Mouse (Mus musculus) forebrain, embryonic 10.5 days (tissue): ENCODE data around the gene Arl3. TPM values are rescaled to one million over a fixed set of nuclear protein-coding genes. Genes with fewer than 3 reads are reported as not detected.

Source experiments
- DNase-seq: peaks from one replicate; pipeline ENCODE4 v3.0.0-alpha.2; 2017; ENCODE audit warnings: low spot score; ENCODE audit errors: extremely low spot score
- H3K27ac ChIP-seq: fragments of 300-500 bp; sonication (generic); 2 replicates; pipeline ENCODE4 v1.5.1; 2016; ENCODE audit warnings: mild to moderate bottlenecking
- H3K27me3 ChIP-seq: fragments of 300-500 bp; sonication (generic); 2 replicates; pipeline ENCODE4 v1.6.1; 2016; ENCODE audit warnings: mild to moderate bottlenecking; ENCODE audit not compliant: poor library complexity, severe bottlenecking
- H3K36me3 ChIP-seq: fragments of 300-500 bp; sonication (generic); replicated peaks from 2 replicates; pipeline ENCODE4 v1.6.1; 2016; ENCODE audit warnings: mild to moderate bottlenecking, moderate library complexity
- H3K4me1 ChIP-seq: fragments of 300-500 bp; sonication (generic); 2 replicates; pipeline ENCODE4 v1.6.1; 2016
- H3K4me3 ChIP-seq: fragments of 300-500 bp; sonication (generic); 2 replicates; pipeline ENCODE4 v1.5.1; 2016; ENCODE audit warnings: mild to moderate bottlenecking, moderate library complexity
- H3K9me3 ChIP-seq: fragments of 300-500 bp; sonication (generic); 2 replicates; pipeline ENCODE4 v1.6.1; 2016; ENCODE audit warnings: mild to moderate bottlenecking, moderate library complexity
- WGBS: fragments of 180-500 bp; shearing (Covaris S2); methylation state at CpG from one replicate; pipeline ENCODE4 v1.1.7; 2016; 5-methylcytosine and 5-hydroxymethylcytosine counted together
- polyA plus RNA-seq: library from polyadenylated mRNA; unstranded; fragments of >200 nt; fragmentation: Nextera tagmentation; extraction: Ambion mirVana; gene quantifications from 2 replicates; pipeline ENCODE4 v1.2.1, GENCODE M21; 2016

Arl3 gene
- polyA plus RNA-seq, 1 experiment from 2014 or later = 196 TPM

GRCm38 (mm10) chr19:46529601-46530448, 43.2 kb downstream of the Arl3 start:
- Histone ChIP-seq H3K36me3 (0 out of 2 replicates have a peak, but pooled peaks cover 4% of the 10 kb centered on the region), H3K4me3 (peak overlapping the region; percentile 47), H3K4me1 (peaks cover 99% of the 10 kb centered on the region), H3K27ac (peak overlapping the region; percentile 90), H3K9me3 (no peaks in the 10 kb centered on the region), H3K27me3 (peaks cover 6% of the 10 kb centered on the region; the same call in 1 of the 2 replicates)
- DNase-seq = no peak
- WGBS = 4% methylated on average over 13 of the region's 13 CpGs

- WGBS = 2% methylated on average over 20 of the region's 20 CpGs
Observed at GRCm38 (mm10) chr19:46528529-46529213, 44.3 kb downstream of the Arl3 start.

GRCm38 (mm10) chr19:46527632-46528528, 45.1 kb downstream of the Arl3 start:
- no peak for DNase-seq
- H3K4me3 ChIP-seq = peak overlapping the region; percentile 47
- peak overlapping the region; percentile 90 for H3K27ac ChIP-seq
- no peaks in the 10 kb centered on the region for H3K9me3 ChIP-seq
- H3K4me1 ChIP-seq = peaks cover 100% of the 10 kb centered on the region
- H3K27me3 ChIP-seq = peaks cover 6% of the 10 kb centered on the region; the same call in 1 of the 2 replicates
- H3K36me3 ChIP-seq = no peaks in the 10 kb centered on the region
- WGBS = 9% methylated on average over 17 of the region's 17 CpGs

More at GRCm38 (mm10) chr19:46528529-46529213, 44.3 kb downstream of the Arl3 start:
- Histone ChIP-seq H3K4me1 (peaks cover 100% of the 10 kb centered on the region), H3K27me3 (peaks cover 6% of the 10 kb centered on the region; the same call in 1 of the 2 replicates), H3K9me3 (no peaks in the 10 kb centered on the region), H3K4me3 (peak overlapping the region; percentile 47), H3K36me3 (no peaks in the 10 kb centered on the region), H3K27ac (peak overlapping the region; percentile 90)
- DNase-seq = peak; percentile 74

GRCm38 (mm10) chr19:46525691-46526631, 47.0 kb downstream of the Arl3 start:
- WGBS = 48% methylated on average over 10 of the region's 10 CpGs
- Histone ChIP-seq H3K36me3 (no peaks in the 10 kb centered on the region), H3K27me3 (peaks cover 6% of the 10 kb centered on the region; the same call in 1 of the 2 replicates), H3K4me1 (peaks cover 90% of the 10 kb centered on the region), H3K27ac (peak overlapping the region; percentile 87), H3K9me3 (no peaks in the 10 kb centered on the region), H3K4me3 (no peak overlapping the region)
- no peak for DNase-seq

- Histone ChIP-seq H3K9me3 (no peaks in the 10 kb centered on the region), H3K4me3 (peak overlapping the region; percentile 47), H3K36me3 (no peaks in the 10 kb centered on the region), H3K27ac (peak overlapping the region; percentile 87), H3K4me1 (peaks cover 84% of the 10 kb centered on the region), H3K27me3 (peaks cover 6% of the 10 kb centered on the region; the same call in 1 of the 2 replicates)
- WGBS = 24% methylated on average over 14 of the region's 14 CpGs
- no peak for DNase-seq
Observed at GRCm38 (mm10) chr19:46524601-46525321, 48.2 kb downstream of the Arl3 start.

- H3K9me3 ChIP-seq = no peaks in the 10 kb centered on the region
- peak overlapping the region; percentile 87 for H3K27ac ChIP-seq
- DNase-seq = no peak
- peaks cover 6% of the 10 kb centered on the region; the same call in 1 of the 2 replicates for H3K27me3 ChIP-seq
- H3K36me3 ChIP-seq = no peaks in the 10 kb centered on the region
- H3K4me3 ChIP-seq = peak overlapping the region; percentile 47
- H3K4me1 ChIP-seq = peaks cover 84% of the 10 kb centered on the region
- WGBS = 2% methylated on average over 6 of the region's 6 CpGs
Observed at GRCm38 (mm10) chr19:46524152-46524544, 48.9 kb downstream of the Arl3 start.

- H3K9me3 ChIP-seq = no peaks in the 10 kb centered on the region
- no peaks in the 10 kb centered on the region for H3K36me3 ChIP-seq
- H3K4me1 ChIP-seq = peaks cover 84% of the 10 kb centered on the region
- peak; percentile 72 for DNase-seq
- H3K27ac ChIP-seq = peak overlapping the region; percentile 87
- H3K27me3 ChIP-seq = peaks cover 6% of the 10 kb centered on the region; the same call in 1 of the 2 replicates
- 4% methylated on average over 20 of the region's 20 CpGs for WGBS
- peak overlapping the region; percentile 47 for H3K4me3 ChIP-seq
Observed at GRCm38 (mm10) chr19:46523480-46524151, 49.4 kb downstream of the Arl3 start.

- DNase-seq = no peak
- peaks cover 6% of the 10 kb centered on the region; the same call in 1 of the 2 replicates for H3K27me3 ChIP-seq
- no peaks in the 10 kb centered on the region for H3K36me3 ChIP-seq
- H3K27ac ChIP-seq = peak overlapping the region; percentile 87
- no peaks in the 10 kb centered on the region for H3K9me3 ChIP-seq
- H3K4me1 ChIP-seq = peaks cover 84% of the 10 kb centered on the region
- peak overlapping the region; percentile 47 for H3K4me3 ChIP-seq
Observed at GRCm38 (mm10) chr19:46523131-46523479, 49.9 kb downstream of the Arl3 start.

GRCm38 (mm10) chr19:46522433-46523044, 50.5 kb downstream of the Arl3 start:
- H3K9me3 ChIP-seq = no peaks in the 10 kb centered on the region
- peaks cover 5% of the 10 kb centered on the region; the same call in 1 of the 2 replicates for H3K27me3 ChIP-seq
- no peak overlapping the region for H3K4me3 ChIP-seq
- peaks cover 1% of the 10 kb centered on the region for H3K36me3 ChIP-seq
- WGBS = 46% methylated on average over 15 of the region's 15 CpGs
- DNase-seq = no peak
- peaks cover 84% of the 10 kb centered on the region for H3K4me1 ChIP-seq
- H3K27ac ChIP-seq = peak overlapping the region; percentile 87

- Histone ChIP-seq H3K36me3 (peaks cover 10% of the 10 kb centered on the region), H3K27ac (no peak overlapping the region), H3K4me3 (no peak overlapping the region), H3K9me3 (no peaks in the 10 kb centered on the region), H3K4me1 (peaks cover 84% of the 10 kb centered on the region), H3K27me3 (no peaks in the 10 kb centered on the region; the same call in 1 of the 2 replicates)
- DNase-seq = no peak
Observed at GRCm38 (mm10) chr19:46521698-46522097, 51.3 kb downstream of the Arl3 start.
